Mouse (Mus musculus) forebrain, embryonic 14.5 days (tissue): ENCODE data around the gene Gm28051. TPM values are rescaled to one million over a fixed set of nuclear protein-coding genes. Genes with fewer than 3 reads are reported as not detected.
A peak's percentile ranks its signal among the peaks of the same experiment; 100 is the strongest.

Experiments
- ATAC-seq: fragments of 200-750 bp; cut with Nextera tagmentation; 2 replicates; pipeline ENCODE4 v1.8.0; 2017; ENCODE audit warnings: mild to moderate bottlenecking, moderate library complexity
- DNase-seq: peaks from one replicate; pipeline ENCODE4 v3.0.0-alpha.2; 2015; ENCODE audit warnings: low spot score
- H3K27ac ChIP-seq: fragments of 300-500 bp; sonication (generic); 2 replicates; pipeline ENCODE4 v1.5.1; 2014; ENCODE audit warnings: low read depth, mild to moderate bottlenecking, control low read depth, low read length, moderate library complexity
- H3K27me3 ChIP-seq: fragments of 300-500 bp; sonication (generic); replicated peaks from 2 replicates; pipeline ENCODE4 v1.6.1; 2014; ENCODE audit warnings: low read length, control low read depth, mixed read lengths; ENCODE audit not compliant: control insufficient read depth, insufficient read depth
- H3K36me3 ChIP-seq: fragments of 300-500 bp; sonication (generic); 2 replicates; pipeline ENCODE4 v1.6.1; 2014; ENCODE audit warnings: low read length, control low read depth; ENCODE audit not compliant: control insufficient read depth, insufficient read depth
- H3K4me1 ChIP-seq: fragments of 300-500 bp; sonication (generic); 2 replicates; pipeline ENCODE4 v1.6.1; 2014; ENCODE audit warnings: antibody characterized with exemption, low read length, control low read depth; ENCODE audit not compliant: control insufficient read depth, insufficient read depth
- H3K4me2 ChIP-seq: fragments of 300-500 bp; sonication (generic); 2 replicates; pipeline ENCODE4 v1.6.1; 2014; ENCODE audit warnings: mild to moderate bottlenecking, control low read depth, low read length
- H3K4me3 ChIP-seq: fragments of 300-500 bp; sonication (generic); 2 replicates; pipeline ENCODE4 v1.5.1; 2014; ENCODE audit warnings: low read depth, low read length, control low read depth
- H3K9ac ChIP-seq: fragments of 300-500 bp; sonication (generic); 2 replicates; pipeline ENCODE4 v1.6.1; 2014; ENCODE audit warnings: mild to moderate bottlenecking, low read length, control low read depth, moderate library complexity
- H3K9me3 ChIP-seq: fragments of 300-500 bp; sonication (generic); replicated peaks from 2 replicates; pipeline ENCODE4 v1.6.1; 2016; ENCODE audit warnings: low read length, control low read depth, mixed read lengths; ENCODE audit not compliant: control insufficient read depth
- WGBS: fragments of 180-500 bp; shearing (Covaris S2); extraction: QIAGEN DNeasy Blood & Tissue Kit; methylation state at CpG from one replicate; pipeline ENCODE4 v1.1.7; 2014; 5-methylcytosine and 5-hydroxymethylcytosine counted together
- microRNA counts: library from miRNA; unstranded; fragments of <30 nt; microRNA quantifications from one replicate; lab custom pipeline; 2016
- microRNA-seq: library from miRNA; unstranded; fragments of <30 nt; microRNA quantifications from one replicate; pipeline ENCODE4, GENCODE M21; 2016
- polyA plus RNA-seq: library from polyadenylated mRNA; unstranded; fragments of >200 nt; fragmentation: Nextera tagmentation; extraction: Ambion mirVana; gene quantifications from 2 replicates; pipeline ENCODE4 v1.2.1, GENCODE M21; 2014

Gene Gm28051
- polyA plus RNA-seq, 1 experiment from 2014 or later, result not detected

- Histone ChIP-seq H3K4me1 (peaks cover 9% of the 10 kb centered on the region; the same call in 1 of the 2 replicates), H3K9ac (no peak overlapping the region), H3K27me3 (no peaks in the 10 kb centered on the region), H3K27ac (no peak overlapping the region), H3K36me3 (peaks cover 13% of the 10 kb centered on the region), H3K4me3 (no peak overlapping the region), H3K4me2 (no peak overlapping the region), H3K9me3 (no peaks in the 10 kb centered on the region)
- WGBS, result 77% methylated on average over 3 of the region's 3 CpGs
- ATAC-seq (no peak), DNase-seq (no peak)
Measured at GRCm38 (mm10) chr12:102677089-102677488, 80.5 kb downstream of the Gm28051 start.

GRCm38 (mm10) chr12:102674556-102674955 lies 83.0 kb downstream of the Gm28051 start:
- no peaks in the 10 kb centered on the region for H3K9me3 ChIP-seq
- H3K36me3 ChIP-seq, result peaks cover 13% of the 10 kb centered on the region
- no peak overlapping the region for H3K4me3 ChIP-seq
- no peak overlapping the region for H3K27ac ChIP-seq
- peaks cover 15% of the 10 kb centered on the region for H3K4me1 ChIP-seq
- no peak overlapping the region for H3K4me2 ChIP-seq
- whole genome bisulfite sequencing, result 93% methylated on average over 10 of the region's 10 CpGs
- DNase-seq, result no peak
- H3K9ac ChIP-seq, result no peak overlapping the region
- no peaks in the 10 kb centered on the region for H3K27me3 ChIP-seq
- no peak for ATAC-seq

- H3K4me1 ChIP-seq, result peaks cover 14% of the 10 kb centered on the region
- ATAC-seq (no peak), DNase-seq (no peak)
- no peak overlapping the region for H3K4me2 ChIP-seq
- WGBS, result 94% methylated on average over 13 of the region's 13 CpGs
- H3K27me3 ChIP-seq, result no peaks in the 10 kb centered on the region
- H3K27ac ChIP-seq, result no peak overlapping the region
- H3K4me3 ChIP-seq, result no peak overlapping the region
- no peak overlapping the region for H3K9ac ChIP-seq
- peaks cover 13% of the 10 kb centered on the region for H3K36me3 ChIP-seq
- no peaks in the 10 kb centered on the region for H3K9me3 ChIP-seq
Measured at GRCm38 (mm10) chr12:102674123-102674522, 83.4 kb downstream of the Gm28051 start.

GRCm38 (mm10) chr12:102672857-102673839 lies 84.4 kb downstream of the Gm28051 start:
- Histone ChIP-seq H3K4me2 (no peak overlapping the region), H3K9ac (no peak overlapping the region), H3K4me3 (no peak overlapping the region), H3K36me3 (peaks cover 13% of the 10 kb centered on the region), H3K4me1 (peaks cover 9% of the 10 kb centered on the region), H3K9me3 (no peaks in the 10 kb centered on the region), H3K27me3 (no peaks in the 10 kb centered on the region), H3K27ac (no peak overlapping the region)
- ATAC-seq (no peak), DNase-seq (no peak)
- 86% methylated on average over 20 of the region's 20 CpGs for WGBS

- no peak for ATAC-seq
- H3K4me1 ChIP-seq, result peaks cover 9% of the 10 kb centered on the region
Measured at GRCm38 (mm10) chr12:102672176-102672575, 85.4 kb downstream of the Gm28051 start.

GRCm38 (mm10) chr12:102670848-102671247 lies 86.7 kb downstream of the Gm28051 start:
- Histone ChIP-seq H3K27me3 (no peaks in the 10 kb centered on the region), H3K4me3 (no peak overlapping the region), H3K9me3 (no peaks in the 10 kb centered on the region), H3K9ac (no peak overlapping the region), H3K4me2 (no peak overlapping the region), H3K27ac (no peak overlapping the region), H3K4me1 (peaks cover 9% of the 10 kb centered on the region), H3K36me3 (peaks cover 13% of the 10 kb centered on the region)
- ATAC-seq, result no peak
- 25% methylated on average over 8 of the region's 8 CpGs for whole genome bisulfite sequencing
- DNase-seq, result peak; percentile 38

More at GRCm38 (mm10) chr12:102672176-102672575, 85.4 kb downstream of the Gm28051 start:
- H3K9me3 ChIP-seq, result no peaks in the 10 kb centered on the region
- no peak for DNase-seq
- WGBS, result 90% methylated on average over 8 of the region's 8 CpGs
- H3K9ac ChIP-seq, result no peak overlapping the region
- H3K4me3 ChIP-seq, result no peak overlapping the region
- no peak overlapping the region for H3K27ac ChIP-seq
- peaks cover 13% of the 10 kb centered on the region for H3K36me3 ChIP-seq
- no peaks in the 10 kb centered on the region for H3K27me3 ChIP-seq
- no peak overlapping the region for H3K4me2 ChIP-seq

MicroRNAs encoded within 50 kb of the gene (microRNA counts, 519-probe panel; counts per million panel counts)
- not detected for microRNA mmu-miR-1936 (lab: Ali Mortazavi, UCI)

Small RNAs within 50 kb of the gene (microRNA-seq; reads per million reads assigned to microRNA genes)
- not detected for gene Mir1936

Other genes with a start within 250 kb of the Gm28051 start
- gene Chga, start 202.8 kb downstream of the Gm28051 start, polyA plus RNA-seq, result 63.3 and 76.8 TPM in 2 replicates
- 47.1 and 57.5 TPM in 2 replicates for gene Itpk1, start 52.8 kb downstream of the Gm28051 start, polyA plus RNA-seq
- gene Moap1, start 14.1 kb downstream of the Gm28051 start, polyA plus RNA-seq, result 47.0 and 59.8 TPM in 2 replicates
- 12.3 and 14.2 TPM in 2 replicates for gene Tmem251, start 14.0 kb downstream of the Gm28051 start, polyA plus RNA-seq
- 30.6 and 36.6 TPM in 2 replicates for gene Gon7, start within 50 bp of the Gm28051 start, polyA plus RNA-seq
- 53.0 and 58.2 TPM in 2 replicates for gene Ubr7, start 202 bp upstream of the Gm28051 start, polyA plus RNA-seq
- gene Gm20604, start 907 bp upstream of the Gm28051 start, polyA plus RNA-seq, result 40.4 and 41.3 TPM in 2 replicates
- gene Btbd7, start 120.7 kb upstream of the Gm28051 start, polyA plus RNA-seq, result 15.6 and 17.2 TPM in 2 replicates
- not detected in 2 replicates for gene Cox8c, start 141.6 kb upstream of the Gm28051 start, polyA plus RNA-seq
- 6.0 and 7.5 TPM in 2 replicates for gene Unc79, start 191.1 kb upstream of the Gm28051 start, polyA plus RNA-seq